Mouse (Mus musculus): ENCODE results near the gene Ensa.

DNA sequence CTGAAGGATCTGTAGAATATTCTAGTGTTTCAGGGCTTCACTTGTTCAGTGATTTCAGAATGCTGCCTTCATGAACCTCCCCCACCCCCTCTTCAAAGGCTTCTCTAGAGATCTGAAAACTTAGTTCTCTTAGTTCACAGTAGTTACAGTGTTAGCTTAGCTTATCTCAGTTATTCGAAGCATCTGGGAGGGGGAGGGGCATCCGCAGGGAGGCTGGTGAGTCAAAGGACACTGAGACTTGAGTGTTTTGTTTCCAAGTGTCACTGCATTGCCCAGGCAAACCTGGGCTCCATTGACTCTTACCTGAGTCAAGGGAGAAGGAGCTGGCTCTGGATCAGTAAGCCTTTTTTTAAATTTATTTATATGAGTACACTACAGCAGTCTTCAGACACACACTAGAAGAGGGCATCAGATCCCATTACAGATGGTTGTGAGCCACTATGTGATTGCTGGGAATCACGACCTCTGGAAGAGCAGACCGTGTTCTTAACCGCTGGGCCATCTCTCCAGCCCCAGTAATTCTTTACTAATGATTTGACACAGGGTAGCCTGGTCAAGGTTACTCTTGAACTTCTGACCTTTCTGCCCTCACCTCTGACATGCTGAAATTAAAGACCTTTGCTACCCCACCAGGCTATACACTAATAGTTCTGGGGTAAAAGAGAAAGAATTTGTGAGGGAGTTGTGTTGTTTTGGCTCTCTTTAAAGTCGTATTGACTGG, 41.5 kb downstream of the Ensa start:
- TF ChIP-seq CTCF (IDR thresholded peaks at IDR 0.05; ENCODE audit: control insufficient read depth, insufficient read depth, insufficient replicate concordance, low read depth, low read length) (no peak), POLR2A (IDR thresholded peaks at IDR 0.05; ENCODE audit: control insufficient read depth, low read depth, low read length) (no peak)
